ENCODE assay signal across 20 mouse cellular contexts in genomic region chr10:9647741-9648140, GRCm38 (mm10). TPM values are rescaled to one million over a fixed set of nuclear protein-coding genes. Genes with fewer than 3 reads are reported as not detected.
DNase-seq lines count a peak whose midpoint lies in the region.
"Had no signal": no experiment of that assay in that cellular context is flagged by ENCODE, and none has a peak within 500 bp of the region (broad histone marks: within the 10 kb centered on the region; RNA-seq: fewer than 3 reads in every experiment).

No protein-coding gene starts in this region.

- DNase-seq in heart, adult 11 months = peak; percentile 83
- DNase-seq in heart, postnatal 4 days = no peak
- peak; percentile 18 for DNase-seq in kidney, postnatal 10 days
- DNase-seq in kidney, adult 8-10 months = no peak
- DNase-seq in retina, postnatal 1 day = peak; percentile 6
- DNase-seq in retina, embryonic 14.5 days (ENCODE audit: low spot score) = no peak
- DNase-seq in ovary, postnatal 14 days (ENCODE audit: low spot score) = peak; percentile 27
- no peak for DNase-seq in layer of hippocampus, adult 11-12 months (ENCODE audit: low spot score)
- DNase-seq: adrenal gland, postnatal 10 days; adrenal gland, postnatal 36 days; B cell, adult 2 months; cerebellum, adult 11 months; cerebellum, adult 2 months; cerebellum, adult 9-11 months; cerebellum, postnatal 25 days; forebrain, postnatal 0 days; gastrocnemius, postnatal 10 days; gastrocnemius, postnatal 36 days had no signal

RNA-seq across cellular contexts. Expression of gene Samd5, which starts 27.3 kb away (rescaled TPM):
- 10 to 100 TPM; 14.3 to 14.7 TPM for total RNA-seq in heart, postnatal 4 days (2021)
- total RNA-seq: CH12.LX; granulocyte monocyte progenitor cell, adult 5-6 weeks had no signal

Comparison
In these comparisons a context has a peak if more than half of its experiments do, and no peak if none do; other contexts are left out.
1. DNase-seq: peak in heart, adult 11 months (single experiment), kidney, postnatal 10 days (single experiment), retina, postnatal 1 day (single experiment) and ovary, postnatal 14 days (single experiment); none in heart, postnatal 4 days (single experiment), kidney, adult 8-10 months (0 of 2), retina, embryonic 14.5 days (single experiment) and layer of hippocampus, adult 11-12 months (single experiment).